Mouse (Mus musculus): ENCODE measurements around the gene Lgals4. TPM values are rescaled to one million over a fixed set of nuclear protein-coding genes. Genes with fewer than 3 reads are reported as not detected.
A peak's percentile ranks its signal among the peaks of the same experiment; 100 is the strongest.

The Lgals4 gene
- polyA plus RNA-seq, 1 experiment from 2014 or later, result 8.7 TPM

- ATAC-seq (ENCODE audit: insufficient number of reproducible peaks, insufficient read depth, low FRiP score, low TSS enrichment, low read depth), result no peak
- Histone ChIP-seq H3K27me3 (no peaks in the 10 kb centered on the region), H3K27ac (no peak overlapping the region), H3K9me3 (no peaks in the 10 kb centered on the region), H3K4me3 (peak overlapping the region; percentile 8; the same call in 1 of the 2 replicates), H3K4me1 (peaks cover 58% of the 10 kb centered on the region), H3K36me3 (peaks cover 99% of the 10 kb centered on the region), H3K4me2 (no peak overlapping the region), H3K9ac (no peak overlapping the region; the same call in 1 of the 2 replicates)
- 76% methylated on average over 6 of the region's 6 CpGs for WGBS
These were observed 16.1 kb upstream of the Lgals4 start for GRCm38 (mm10) chr7:28817524-28817923.

- no peak overlapping the region; the same call in 1 of the 2 replicates for H3K27ac ChIP-seq
- H3K36me3 ChIP-seq, result peaks cover 99% of the 10 kb centered on the region
- WGBS, result 82% methylated on average over 4 of the region's 4 CpGs
- H3K4me2 ChIP-seq, result no peak overlapping the region
- H3K9me3 ChIP-seq, result no peaks in the 10 kb centered on the region
- H3K9ac ChIP-seq, result no peak overlapping the region
- peak overlapping the region; percentile 8; the same call in 1 of the 2 replicates for H3K4me3 ChIP-seq
- peaks cover 53% of the 10 kb centered on the region for H3K4me1 ChIP-seq
- no peaks in the 10 kb centered on the region for H3K27me3 ChIP-seq
- ATAC-seq (ENCODE audit: insufficient number of reproducible peaks, insufficient read depth, low FRiP score, low TSS enrichment, low read depth), result no peak
These were observed 15.7 kb upstream of the Lgals4 start for GRCm38 (mm10) chr7:28817957-28818356.

GRCm38 (mm10) chr7:28818436-28818835, 15.2 kb upstream of the Lgals4 start:
- no peak for ATAC-seq (ENCODE audit: insufficient number of reproducible peaks, insufficient read depth, low FRiP score, low TSS enrichment, low read depth)
- no peaks in the 10 kb centered on the region for H3K9me3 ChIP-seq
- H3K27ac ChIP-seq, result peak overlapping the region; percentile 4; the same call in 1 of the 2 replicates
- no peaks in the 10 kb centered on the region for H3K27me3 ChIP-seq
- H3K4me3 ChIP-seq, result no peak overlapping the region
- 78% methylated on average over 18 of the region's 18 CpGs for WGBS
- no peak overlapping the region for H3K9ac ChIP-seq
- H3K4me2 ChIP-seq, result no peak overlapping the region
- H3K4me1 ChIP-seq, result peaks cover 49% of the 10 kb centered on the region
- H3K36me3 ChIP-seq, result peaks cover 96% of the 10 kb centered on the region

GRCm38 (mm10) chr7:28818861-28819452, 14.7 kb upstream of the Lgals4 start:
- Histone ChIP-seq H3K9me3 (no peaks in the 10 kb centered on the region), H3K27me3 (no peaks in the 10 kb centered on the region), H3K4me1 (peaks cover 43% of the 10 kb centered on the region), H3K4me3 (no peak overlapping the region), H3K36me3 (peaks cover 91% of the 10 kb centered on the region), H3K9ac (0 out of 2 replicates have a peak overlapping the region, but pooled peaks have one; percentile 8), H3K4me2 (no peak overlapping the region), H3K27ac (no peak overlapping the region)
- no peak for ATAC-seq (ENCODE audit: insufficient number of reproducible peaks, insufficient read depth, low FRiP score, low TSS enrichment, low read depth)
- 88% methylated on average over 4 of the region's 4 CpGs for WGBS

- 83% methylated on average over 4 of the region's 4 CpGs for WGBS
- Histone ChIP-seq H3K27me3 (no peaks in the 10 kb centered on the region), H3K4me1 (peaks cover 39% of the 10 kb centered on the region), H3K27ac (no peak overlapping the region), H3K4me3 (no peak overlapping the region), H3K4me2 (no peak overlapping the region), H3K9ac (no peak overlapping the region), H3K9me3 (no peaks in the 10 kb centered on the region), H3K36me3 (peaks cover 85% of the 10 kb centered on the region)
- ATAC-seq (ENCODE audit: insufficient number of reproducible peaks, insufficient read depth, low FRiP score, low TSS enrichment, low read depth), result no peak
These were observed 14.1 kb upstream of the Lgals4 start for GRCm38 (mm10) chr7:28819571-28819970.

- Histone ChIP-seq H3K4me2 (no peak overlapping the region), H3K4me3 (no peak overlapping the region), H3K27ac (peak overlapping the region; percentile 35; the same call in 1 of the 2 replicates), H3K27me3 (no peaks in the 10 kb centered on the region), H3K4me1 (peaks cover 30% of the 10 kb centered on the region), H3K36me3 (peaks cover 74% of the 10 kb centered on the region), H3K9me3 (no peaks in the 10 kb centered on the region), H3K9ac (no peak overlapping the region)
- no peak for ATAC-seq (ENCODE audit: insufficient number of reproducible peaks, insufficient read depth, low FRiP score, low TSS enrichment, low read depth)
- WGBS, result 65% methylated on average over 12 of the region's 12 CpGs
These were observed 13.0 kb upstream of the Lgals4 start for GRCm38 (mm10) chr7:28820358-28821260.

- Histone ChIP-seq H3K4me1 (peaks cover 30% of the 10 kb centered on the region), H3K27me3 (no peaks in the 10 kb centered on the region), H3K4me3 (no peak overlapping the region), H3K36me3 (peaks cover 68% of the 10 kb centered on the region), H3K9me3 (no peaks in the 10 kb centered on the region), H3K27ac (peak overlapping the region; percentile 35), H3K4me2 (no peak overlapping the region), H3K9ac (no peak overlapping the region)
- ATAC-seq (ENCODE audit: insufficient number of reproducible peaks, insufficient read depth, low FRiP score, low TSS enrichment, low read depth), result no peak
- WGBS, result 70% methylated on average over 10 of the region's 10 CpGs
These were observed 12.3 kb upstream of the Lgals4 start for GRCm38 (mm10) chr7:28821261-28821831.

- Histone ChIP-seq H3K4me1 (peaks cover 22% of the 10 kb centered on the region), H3K9me3 (no peaks in the 10 kb centered on the region), H3K9ac (no peak overlapping the region), H3K4me3 (no peak overlapping the region), H3K27me3 (no peaks in the 10 kb centered on the region), H3K27ac (peak overlapping the region; percentile 51; the same call in 1 of the 2 replicates), H3K4me2 (no peak overlapping the region), H3K36me3 (peaks cover 59% of the 10 kb centered on the region)
- ATAC-seq (ENCODE audit: insufficient number of reproducible peaks, insufficient read depth, low FRiP score, low TSS enrichment, low read depth), result no peak
- 71% methylated on average over 1 of the region's 1 CpGs for WGBS
These were observed 11.1 kb upstream of the Lgals4 start for GRCm38 (mm10) chr7:28822556-28822955.

GRCm38 (mm10) chr7:28822993-28823903, 10.4 kb upstream of the Lgals4 start:
- H3K4me2 ChIP-seq, result no peak overlapping the region
- peaks cover 15% of the 10 kb centered on the region for H3K4me1 ChIP-seq
- H3K27ac ChIP-seq, result peak overlapping the region; percentile 51; the same call in 1 of the 2 replicates
- H3K9me3 ChIP-seq, result no peaks in the 10 kb centered on the region
- no peak overlapping the region for H3K4me3 ChIP-seq
- ATAC-seq (ENCODE audit: insufficient number of reproducible peaks, insufficient read depth, low FRiP score, low TSS enrichment, low read depth), result no peak
- peaks cover 52% of the 10 kb centered on the region for H3K36me3 ChIP-seq
- H3K27me3 ChIP-seq, result no peaks in the 10 kb centered on the region
- no peak overlapping the region for H3K9ac ChIP-seq
- WGBS, result 51% methylated on average over 10 of the region's 10 CpGs

GRCm38 (mm10) chr7:28823932-28824331, 9.7 kb upstream of the Lgals4 start:
- no peak for ATAC-seq (ENCODE audit: insufficient number of reproducible peaks, insufficient read depth, low FRiP score, low TSS enrichment, low read depth)
- H3K9ac ChIP-seq, result no peak overlapping the region
- H3K9me3 ChIP-seq, result no peaks in the 10 kb centered on the region
- no peaks in the 10 kb centered on the region for H3K27me3 ChIP-seq
- no peak overlapping the region for H3K4me3 ChIP-seq
- 54% methylated on average over 2 of the region's 2 CpGs for WGBS
- H3K4me1 ChIP-seq, result peaks cover 13% of the 10 kb centered on the region
- peak overlapping the region; percentile 51; the same call in 1 of the 2 replicates for H3K27ac ChIP-seq
- no peak overlapping the region for H3K4me2 ChIP-seq
- peaks cover 48% of the 10 kb centered on the region for H3K36me3 ChIP-seq
